21 mouse cellular contexts compared by ENCODE assay signal in the genomic region with DNA sequence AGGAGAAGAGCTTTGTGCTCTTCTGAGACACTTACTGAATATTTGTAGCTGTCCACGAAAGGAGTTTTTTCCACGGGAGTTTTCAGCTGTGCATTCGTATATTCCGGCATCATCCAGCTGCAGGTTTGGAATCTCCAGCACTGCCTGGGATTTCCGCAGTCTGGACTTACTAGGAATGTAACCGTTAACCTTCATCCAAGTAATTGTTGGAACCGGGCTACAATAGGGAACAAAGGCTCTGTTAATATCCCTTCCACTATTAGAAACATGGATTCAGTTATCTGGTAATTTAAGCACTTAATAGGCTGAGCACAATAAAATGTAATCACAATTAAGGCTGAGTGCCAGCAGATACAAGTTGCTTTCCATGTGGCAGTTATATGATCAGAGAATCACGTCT.
DNase-seq lines count a peak whose midpoint lies in the region; ATAC-seq and TF ChIP-seq lines count a peak whose summit lies in the region.
"Had no signal": no experiment of that assay in that cellular context is flagged by ENCODE, and none has a peak within 500 bp of the region (broad histone marks: within the 10 kb centered on the region; RNA-seq: fewer than 3 reads in every experiment).

No protein-coding gene starts in this region.

- H3K4me1 ChIP-seq in embryonic facial prominence, embryonic 11.5 days (ENCODE audit: control insufficient read depth, insufficient read depth, low read length), result no peaks in the 10 kb centered on the region
- no peaks in the 10 kb centered on the region for H3K4me1 ChIP-seq in embryonic facial prominence, embryonic 10.5 days
- no peaks in the 10 kb centered on the region for H3K4me1 ChIP-seq in lung, embryonic 14.5 days (ENCODE audit: insufficient read depth)
- no peaks in the 10 kb centered on the region for H3K4me1 ChIP-seq in lung, adult 2 months (ENCODE audit: control insufficient read depth, insufficient read depth, low read length)
- H3K4me1 ChIP-seq: embryonic facial prominence, embryonic 13.5 days; forebrain, embryonic 15.5 days; heart, embryonic 12.5 days; hindbrain, embryonic 10.5 days had no signal

- no peaks in the 10 kb centered on the region for H3K36me3 ChIP-seq in embryonic facial prominence, embryonic 11.5 days (replicated peaks; ENCODE audit: control insufficient read depth, insufficient read depth, low read depth, low read length)
- no peaks in the 10 kb centered on the region for H3K36me3 ChIP-seq in embryonic facial prominence, embryonic 10.5 days (replicated peaks)
- no peaks in the 10 kb centered on the region for H3K36me3 ChIP-seq in lung, embryonic 14.5 days (ENCODE audit: insufficient read depth)
- H3K36me3 ChIP-seq: embryonic facial prominence, embryonic 13.5 days; forebrain, embryonic 15.5 days; G1E; heart, embryonic 12.5 days; hindbrain, embryonic 10.5 days had no signal

- peak; percentile 9 for DNase-seq in embryonic facial prominence, embryonic 11.5 days (ENCODE audit: low spot score)
- no peak for DNase-seq in embryonic facial prominence, embryonic 10.5 days (ENCODE audit: low spot score)
- peak; percentile 31 for DNase-seq in lung, embryonic 14.5 days
- DNase-seq in lung, adult 2 months, result no peak
- DNase-seq in forelimb bud, embryonic 11.5 days (ENCODE audit: low read depth, low spot score), result peak; percentile 17
- DNase-seq in frontal cortex, postnatal 10 days (ENCODE audit: low spot score in 2 of 2), result no peak
- DNase-seq in urinary bladder, adult 18-20 months (ENCODE audit: low spot score in 2 of 2), result no peak
- DNase-seq: adrenal gland, postnatal 10 days; B cell, adult 2 months; cerebellum, adult 11 months; cerebellum, adult 8-10 months; cerebellum, postnatal 14 days; embryo, embryonic 11 days; gastrocnemius, postnatal 25 days had no signal

- H3K9ac ChIP-seq in embryonic facial prominence, embryonic 11.5 days (replicated peaks; ENCODE audit: low read length), result no peak overlapping the region
- no peak overlapping the region for H3K9ac ChIP-seq in lung, embryonic 14.5 days
- H3K9ac ChIP-seq: embryonic facial prominence, embryonic 13.5 days; forebrain, embryonic 15.5 days; heart, embryonic 12.5 days; hindbrain, embryonic 14.5 days had no signal

- TF ChIP-seq POLR2A in lung, adult 2 months (IDR thresholded peaks at IDR 0.05; ENCODE audit: borderline replicate concordance, extremely low read depth, low read depth, low read length), result no peak

- H3K4me2 ChIP-seq in embryonic facial prominence, embryonic 11.5 days (ENCODE audit: low read depth, low read length), result no peak overlapping the region
- H3K4me2 ChIP-seq in lung, embryonic 14.5 days, result no peak overlapping the region
- H3K4me2 ChIP-seq: embryonic facial prominence, embryonic 13.5 days; forebrain, embryonic 15.5 days; heart, embryonic 12.5 days; hindbrain, embryonic 14.5 days had no signal

- no peak for ATAC-seq in embryonic facial prominence, embryonic 11.5 days (replicated peaks; ENCODE audit: insufficient number of reproducible peaks, low FRiP score, low TSS enrichment, low read depth)
- ATAC-seq in lung, embryonic 14.5 days (ENCODE audit: insufficient read depth), result no peak; the same call in 1 of the 2 replicates
- ATAC-seq: CD4-positive, CD25-positive, alpha-beta regulatory T cell, adult 4 months; forebrain, embryonic 15.5 days had no signal

- no peaks in the 10 kb centered on the region for H3K9me3 ChIP-seq in embryonic facial prominence, embryonic 11.5 days (replicated peaks; ENCODE audit: control insufficient read depth, low read length)
- H3K9me3 ChIP-seq in embryonic facial prominence, embryonic 10.5 days, result no peaks in the 10 kb centered on the region
- no peaks in the 10 kb centered on the region for H3K9me3 ChIP-seq in lung, embryonic 14.5 days (ENCODE audit: low read depth, low read length)
- H3K9me3 ChIP-seq: embryonic facial prominence, embryonic 13.5 days; forebrain, embryonic 15.5 days; G1E; heart, embryonic 12.5 days; hindbrain, embryonic 10.5 days had no signal

- WGBS in embryonic facial prominence, embryonic 11.5 days, result 69% methylated on average over 8 of the region's 8 CpGs
- 83% methylated on average over 8 of the region's 8 CpGs for WGBS in embryonic facial prominence, embryonic 10.5 days
- WGBS in lung, embryonic 14.5 days, result 68% methylated on average over 8 of the region's 8 CpGs
- 72% methylated on average over 8 of the region's 8 CpGs for WGBS in lung, adult 2 months

- no peak overlapping the region for H3K27ac ChIP-seq in embryonic facial prominence, embryonic 11.5 days (replicated peaks; ENCODE audit: low read depth, low read length)
- H3K27ac ChIP-seq in embryonic facial prominence, embryonic 10.5 days (replicated peaks), result no peak overlapping the region
- no peak overlapping the region for H3K27ac ChIP-seq in lung, embryonic 14.5 days (ENCODE audit: low read depth)
- H3K27ac ChIP-seq: embryonic facial prominence, embryonic 13.5 days; forebrain, embryonic 15.5 days; hindbrain, embryonic 10.5 days; hindbrain, embryonic 14.5 days had no signal

- TF ChIP-seq CTCF in lung, embryonic 14.5 days (IDR thresholded peaks at IDR 0.05; ENCODE audit: low read depth), result no peak
- TF ChIP-seq CTCF in lung, adult 2 months (IDR thresholded peaks at IDR 0.05; ENCODE audit: insufficient read depth, low read length), result no peak

- H3K27me3 ChIP-seq in embryonic facial prominence, embryonic 11.5 days (ENCODE audit: control insufficient read depth, insufficient read depth, low read length), result no peaks in the 10 kb centered on the region
- H3K27me3 ChIP-seq in embryonic facial prominence, embryonic 10.5 days (replicated peaks; ENCODE audit: low read depth, poor library complexity, severe bottlenecking), result no peaks in the 10 kb centered on the region
- H3K27me3 ChIP-seq in lung, embryonic 14.5 days (ENCODE audit: insufficient read depth, low read length), result no peaks in the 10 kb centered on the region
- H3K27me3 ChIP-seq: embryonic facial prominence, embryonic 13.5 days; forebrain, embryonic 15.5 days; heart, embryonic 12.5 days had no signal

- no peak overlapping the region for H3K4me3 ChIP-seq in embryonic facial prominence, embryonic 11.5 days (ENCODE audit: low read depth, low read length)
- no peak overlapping the region for H3K4me3 ChIP-seq in embryonic facial prominence, embryonic 10.5 days
- no peak overlapping the region for H3K4me3 ChIP-seq in lung, embryonic 14.5 days (ENCODE audit: low read depth, low read length)
- H3K4me3 ChIP-seq in lung, adult 2 months (replicated peaks; ENCODE audit: extremely low read depth, low read depth, low read length), result no peak overlapping the region
- H3K4me3 ChIP-seq: embryonic facial prominence, embryonic 13.5 days; forebrain, embryonic 15.5 days; heart, embryonic 12.5 days; hindbrain, embryonic 10.5 days had no signal

Comparison
In these comparisons a context has a peak if more than half of its experiments do, and no peak if none do; other contexts are left out.
1. DNase-seq: peak in embryonic facial prominence, embryonic 11.5 days (single experiment), lung, embryonic 14.5 days (single experiment) and forelimb bud, embryonic 11.5 days (single experiment); none in embryonic facial prominence, embryonic 10.5 days (single experiment), lung, adult 2 months (single experiment), frontal cortex, postnatal 10 days (0 of 2) and urinary bladder, adult 18-20 months (0 of 2).